Mouse (Mus musculus) R1 (cell line): ENCODE results near the gene Gucy1b2.

ENCODE experiments used
- DNase-seq: peaks from one replicate; pipeline ENCODE4 v3.0.0-alpha.2; 2018; ENCODE audit warnings: low read depth, low spot score

Gene Gucy1b2

GRCm38 (mm10) chr14:62456239-62456747 lies at the start of gene Gucy1b2:
Gene Gucy1b2 (minus strand): TSS chr14:62456289.
- no peak for DNase-seq

- no peak for DNase-seq
These were observed 41.3 kb upstream of the Gucy1b2 start for GRCm38 (mm10) chr14:62497391-62497790.

- DNase-seq = no peak
These were observed 40.4 kb upstream of the Gucy1b2 start for GRCm38 (mm10) chr14:62496501-62496900.

GRCm38 (mm10) chr14:62493456-62493855 lies 37.4 kb upstream of the Gucy1b2 start:
- no peak for DNase-seq

GRCm38 (mm10) chr14:62492196-62492850 lies 36.2 kb upstream of the Gucy1b2 start:
- DNase-seq = peak; percentile 89

- no peak for DNase-seq
These were observed 32.2 kb upstream of the Gucy1b2 start for GRCm38 (mm10) chr14:62488270-62488669.

- DNase-seq = peak; percentile 50
These were observed 25.3 kb upstream of the Gucy1b2 start for GRCm38 (mm10) chr14:62481381-62481780.

GRCm38 (mm10) chr14:62479395-62479794 lies 23.3 kb upstream of the Gucy1b2 start:
- no peak for DNase-seq

- peak; percentile 29 for DNase-seq
These were observed 18.4 kb upstream of the Gucy1b2 start for GRCm38 (mm10) chr14:62474481-62474880.

- DNase-seq = no peak
These were observed 16.0 kb upstream of the Gucy1b2 start for GRCm38 (mm10) chr14:62472061-62472460.

GRCm38 (mm10) chr14:62468753-62469125 lies 12.7 kb upstream of the Gucy1b2 start:
- DNase-seq = no peak

GRCm38 (mm10) chr14:62468119-62468752 lies 12.1 kb upstream of the Gucy1b2 start:
- DNase-seq = no peak

GRCm38 (mm10) chr14:62464966-62465365 lies 8.9 kb upstream of the Gucy1b2 start:
- peak; percentile 4 for DNase-seq

GRCm38 (mm10) chr14:62459541-62459940 lies 3.5 kb upstream of the Gucy1b2 start:
- peak; percentile 21 for DNase-seq

GRCm38 (mm10) chr14:62457420-62458181 lies 1.5 kb upstream of the Gucy1b2 start:
- peak; percentile 76 for DNase-seq

- DNase-seq = no peak
These were observed 564 bp downstream of the Gucy1b2 start for GRCm38 (mm10) chr14:62455570-62455879.

- DNase-seq = no peak
These were observed 1.1 kb downstream of the Gucy1b2 start for GRCm38 (mm10) chr14:62454760-62455569.

GRCm38 (mm10) chr14:62454136-62454535 lies 2.0 kb downstream of the Gucy1b2 start:
- DNase-seq = no peak

- DNase-seq = no peak
These were observed 2.8 kb downstream of the Gucy1b2 start for GRCm38 (mm10) chr14:62453276-62453675.

- no peak for DNase-seq
These were observed 5.4 kb downstream of the Gucy1b2 start for GRCm38 (mm10) chr14:62450706-62451105.

- DNase-seq = no peak
These were observed 8.9 kb downstream of the Gucy1b2 start for GRCm38 (mm10) chr14:62447214-62447548.
